Mouse (Mus musculus) layer of hippocampus, postnatal 25 days (tissue): Measurements from ENCODE around the gene Slc35f4. TPM values are rescaled to one million over a fixed set of nuclear protein-coding genes. Genes with fewer than 3 reads are reported as not detected.
"Not testable (repeated sequence)": the region's sequence is repeated elsewhere in the genome, so short reads cannot be mapped to it uniquely, and the experiment has no call there.

Experiments used
- DNase-seq, 2 experiments: peaks; one replicate each; pipeline ENCODE4 v3.0.0; 2022; ENCODE audit warnings: mixed read lengths in 2 of 2, low spot score in 1 of 2; ENCODE audit errors: extremely low spot score in 1 of 2
- microRNA-seq, 2 experiments: library from miRNA; unstranded; fragments of <30 nt; microRNA quantifications; one replicate each; pipeline ENCODE4 v1.2.0; 2021
- total RNA-seq, 2 experiments: library from RNA; stranded (reverse); gene quantifications; 2 replicates each; pipeline ENCODE4 v1.2.3; 2021

The Slc35f4 gene
- total RNA-seq, 2 experiments from 2014 or later, result 13.9 to 15.9 TPM

- DNase-seq, result no peak
Observed at GRCm38 (mm10) chr14:49283784-49284655, 241.8 kb downstream of the Slc35f4 start.

GRCm38 (mm10) chr14:49278880-49279279, 247.0 kb downstream of the Slc35f4 start:
- DNase-seq, result no peak

DNA sequence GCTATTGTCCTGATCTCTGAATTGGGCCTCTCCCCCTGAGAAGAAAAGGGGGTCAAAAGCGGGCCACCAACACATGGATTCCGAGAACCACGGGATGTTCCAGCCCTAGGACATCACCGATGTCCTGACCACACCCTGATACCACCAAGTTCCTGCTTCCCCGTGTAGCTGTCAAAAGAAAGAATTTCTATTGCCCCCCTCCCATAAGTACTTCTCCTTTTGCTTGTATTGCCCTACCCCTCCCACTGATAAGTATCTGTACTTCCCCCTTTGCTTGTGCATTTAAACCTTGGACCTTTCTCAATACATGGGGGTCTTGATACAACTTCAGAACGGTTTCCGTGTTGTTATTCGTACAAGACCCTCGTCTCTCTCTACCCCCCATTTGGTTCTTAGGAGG, 247.4 kb downstream of the Slc35f4 start:
- not testable (repeated sequence) for DNase-seq

DNA sequence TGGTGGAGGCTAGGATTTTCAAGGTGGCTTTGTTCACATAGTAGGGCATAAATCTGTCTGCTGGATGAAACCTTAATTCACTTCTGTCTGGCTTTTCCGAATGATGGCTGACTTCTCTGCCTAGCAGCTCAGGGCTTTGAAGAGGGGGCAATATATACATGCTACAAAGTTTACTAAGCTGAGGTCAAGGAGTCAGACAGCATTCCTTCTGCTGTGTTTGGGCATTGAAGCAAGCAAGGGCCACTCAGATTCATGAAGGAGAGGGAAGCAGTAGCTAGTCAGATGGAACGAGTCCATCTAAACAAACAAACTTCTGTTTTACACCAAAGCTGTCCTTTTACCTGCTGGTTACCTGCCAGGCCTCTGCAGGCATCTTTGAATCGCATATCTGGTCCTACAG, 248.2 kb downstream of the Slc35f4 start:
- no peak for DNase-seq

DNA sequence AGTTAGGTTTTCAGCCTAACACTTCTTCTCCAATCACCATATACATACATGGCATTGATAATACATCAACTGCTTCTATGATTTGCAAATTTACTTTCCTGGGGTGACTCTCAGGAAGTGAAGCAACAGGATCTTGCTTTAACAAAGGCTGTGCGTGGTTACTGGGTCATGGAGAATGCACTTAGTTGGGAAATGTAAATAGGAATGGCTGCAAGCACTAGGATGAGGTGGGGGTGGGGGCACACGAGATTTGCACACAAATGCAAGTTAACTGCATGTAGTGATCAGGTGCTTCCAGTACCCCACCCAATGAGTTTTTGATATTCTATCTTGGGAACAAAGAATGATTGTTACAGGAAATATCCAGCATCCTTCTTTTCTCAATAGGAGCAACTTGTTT, 250.5 kb downstream of the Slc35f4 start:
- no peak for DNase-seq

- no peak for DNase-seq
Observed at GRCm38 (mm10) chr14:49265286-49266002, 260.4 kb downstream of the Slc35f4 start.

Small RNA genes lying within 50 kb of the gene (microRNA-seq; reads per million reads assigned to microRNA genes)
- 0 reads per million in 2 experiments for gene Gm22949
